Mouse (Mus musculus): ENCODE measurements around the gene Prkar1a. TPM values are rescaled to one million over a fixed set of nuclear protein-coding genes. Genes with fewer than 3 reads are reported as not detected.

Prkar1a gene
- polyA plus RNA-seq, 1 experiment = 421 TPM

DNA sequence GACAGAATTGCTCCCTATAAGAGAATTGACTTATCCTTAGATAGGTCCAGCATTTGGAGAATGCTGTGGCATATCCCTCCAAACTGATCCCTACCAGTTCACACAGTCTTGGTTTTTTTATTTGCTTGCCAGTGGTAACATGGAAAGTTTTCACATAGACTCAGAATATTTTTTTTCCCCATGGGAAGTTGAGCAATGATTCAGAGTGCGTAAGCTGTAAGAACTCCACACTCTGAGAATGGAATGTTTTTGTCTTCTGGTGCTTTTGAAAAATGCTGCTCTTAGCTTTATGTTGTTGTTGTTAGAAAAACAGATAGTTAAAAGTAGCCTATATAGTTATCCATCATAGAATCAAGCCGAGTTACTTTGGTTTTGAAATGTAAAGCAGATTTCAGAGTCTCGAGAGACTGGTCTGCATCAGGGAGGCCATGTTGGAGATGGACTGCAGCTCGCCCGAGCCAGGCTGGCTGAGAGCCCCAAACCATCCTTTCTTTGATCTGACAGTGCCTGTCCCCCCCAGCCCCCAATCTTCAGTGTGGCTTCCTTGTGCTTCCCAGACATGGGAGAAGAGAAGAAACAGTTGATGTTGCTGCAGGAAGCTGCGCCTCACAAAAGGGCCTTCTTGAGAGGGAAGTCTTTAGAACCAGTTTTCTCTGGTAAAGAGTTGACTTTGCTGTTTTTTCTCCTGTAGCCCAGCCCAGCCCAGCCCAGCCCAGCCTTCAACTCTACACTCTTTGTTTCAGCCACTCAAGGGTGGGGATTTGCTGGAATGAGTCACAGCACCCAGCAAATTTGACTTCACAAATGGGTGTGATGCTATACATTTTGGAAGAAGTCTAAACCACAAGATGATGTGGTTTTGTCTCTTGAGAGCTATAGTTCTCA is 22.2 kb downstream of the Prkar1a start:
- Histone ChIP-seq H3K27ac (ENCODE audit: insufficient read depth, low read length) (no peak overlapping the region), H3K4me3 (replicated peaks; ENCODE audit: insufficient read depth, low read depth, low read length) (no peak overlapping the region), H3K27me3 (ENCODE audit: control insufficient read depth, insufficient read depth, low read length) (no peaks in the 10 kb centered on the region), H3K4me1 (ENCODE audit: control insufficient read depth, insufficient read depth, low read length) (peaks cover 3% of the 10 kb centered on the region; the same call in 1 of the 2 replicates)
- TF ChIP-seq CTCF (IDR thresholded peaks at IDR 0.05; ENCODE audit: borderline replicate concordance, insufficient read depth, low read depth, low read length) (no peak), POLR2A (IDR thresholded peaks at IDR 0.05; ENCODE audit: borderline replicate concordance, insufficient read depth, low read length) (no peak)
- WGBS = 72% methylated on average over 6 of the region's 6 CpGs
- no peak for DNase-seq

DNA sequence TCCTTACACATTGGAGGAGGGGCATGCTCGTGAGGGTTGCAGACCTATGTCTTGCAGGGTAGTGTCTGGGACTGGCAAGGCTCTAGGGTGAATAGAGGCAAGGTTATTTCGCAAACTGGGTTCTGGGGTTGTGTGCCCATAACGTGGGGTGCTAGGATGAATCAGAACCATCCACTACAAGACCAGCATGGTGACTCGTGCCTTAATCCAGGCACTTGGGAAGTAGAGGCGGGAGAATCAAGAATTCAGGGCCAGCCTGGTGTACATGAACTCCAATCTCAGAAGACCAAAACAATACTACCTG is 22.8 kb downstream of the Prkar1a start:
- TF ChIP-seq POLR2A (IDR thresholded peaks at IDR 0.05; ENCODE audit: borderline replicate concordance, insufficient read depth, low read length) = no peak
- no peak for TF ChIP-seq CTCF (IDR thresholded peaks at IDR 0.05; ENCODE audit: borderline replicate concordance, insufficient read depth, low read depth, low read length)
- WGBS = 92% methylated on average over 5 of the region's 5 CpGs
- Histone ChIP-seq H3K4me3 (replicated peaks; ENCODE audit: insufficient read depth, low read depth, low read length) (no peak overlapping the region), H3K27me3 (ENCODE audit: control insufficient read depth, insufficient read depth, low read length) (no peaks in the 10 kb centered on the region), H3K4me1 (ENCODE audit: control insufficient read depth, insufficient read depth, low read length) (peaks cover 3% of the 10 kb centered on the region; the same call in 1 of the 2 replicates), H3K27ac (ENCODE audit: insufficient read depth, low read length) (no peak overlapping the region)
- no peak for DNase-seq

DNA sequence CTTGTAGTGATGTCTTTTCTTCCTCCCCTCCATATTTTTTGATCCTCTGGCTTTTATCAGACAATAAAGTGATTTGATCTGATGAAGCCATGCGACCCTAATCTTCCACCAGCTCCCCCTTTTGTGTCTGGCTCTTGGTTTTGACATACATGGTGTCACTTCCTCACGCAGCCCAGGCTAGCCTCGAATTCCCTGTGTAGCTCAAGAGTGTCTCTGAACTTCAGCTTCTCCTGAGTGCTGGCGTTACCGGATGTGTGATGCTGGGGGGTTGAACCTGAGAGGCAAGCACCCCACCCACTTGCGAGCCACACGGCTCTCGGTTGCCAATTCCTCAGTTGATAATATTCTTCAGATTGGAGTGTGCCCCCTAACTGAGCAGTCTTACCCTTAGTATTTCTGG is 23.2 kb downstream of the Prkar1a start:
- TF ChIP-seq CTCF (IDR thresholded peaks at IDR 0.05; ENCODE audit: borderline replicate concordance, insufficient read depth, low read depth, low read length) (no peak), POLR2A (IDR thresholded peaks at IDR 0.05; ENCODE audit: borderline replicate concordance, insufficient read depth, low read length) (no peak)
- no peak overlapping the region for H3K27ac ChIP-seq (ENCODE audit: insufficient read depth, low read length)
- no peaks in the 10 kb centered on the region for H3K27me3 ChIP-seq (ENCODE audit: control insufficient read depth, insufficient read depth, low read length)
- peaks cover 3% of the 10 kb centered on the region; the same call in 1 of the 2 replicates for H3K4me1 ChIP-seq (ENCODE audit: control insufficient read depth, insufficient read depth, low read length)
- no peak overlapping the region for H3K4me3 ChIP-seq (replicated peaks; ENCODE audit: insufficient read depth, low read depth, low read length)
- no peak for DNase-seq
- WGBS = 87% methylated on average over 8 of the region's 8 CpGs

DNA sequence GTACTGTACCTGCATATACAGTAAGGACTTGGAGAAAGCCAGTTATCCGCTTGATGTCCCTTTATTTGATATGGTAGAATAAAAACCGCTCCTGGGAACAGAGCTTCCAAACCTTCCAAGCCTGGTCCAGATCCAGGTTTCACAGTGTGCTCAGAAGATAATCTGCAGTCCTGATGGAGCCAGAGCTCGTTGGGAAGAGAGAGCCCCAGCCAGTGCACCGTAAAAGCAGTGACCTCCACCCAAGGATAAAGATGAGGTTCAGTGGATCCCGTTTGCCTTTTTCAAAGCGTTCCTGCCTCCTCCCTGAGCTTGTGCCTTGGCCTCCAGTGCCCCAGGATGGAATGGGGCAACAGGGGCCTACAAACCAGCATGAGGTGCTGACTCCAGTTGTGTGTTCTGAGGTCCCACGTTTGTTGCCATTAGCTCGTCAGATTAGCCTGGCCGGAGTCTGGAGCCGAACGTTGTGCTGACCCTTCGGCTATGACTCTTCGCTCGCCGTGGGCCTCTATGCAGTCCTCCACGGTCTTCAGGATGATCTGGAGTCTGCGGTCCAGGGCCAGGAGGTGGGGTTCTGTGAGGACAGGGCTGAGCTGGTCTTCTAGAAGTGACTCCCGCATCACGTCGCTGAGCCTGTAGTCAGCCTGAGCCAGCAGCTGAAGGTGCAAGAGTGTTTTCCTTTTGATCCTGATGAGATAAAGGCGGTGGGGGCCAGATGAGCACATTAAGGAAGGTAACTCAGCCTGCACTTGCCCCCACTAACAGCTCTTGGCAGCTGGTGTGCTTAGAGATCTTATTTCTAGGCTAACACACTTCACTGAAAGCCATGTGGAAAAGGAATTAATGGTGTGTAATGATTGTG is 23.9 kb downstream of the Prkar1a start:
- no peak for TF ChIP-seq CTCF (IDR thresholded peaks at IDR 0.05; ENCODE audit: borderline replicate concordance, insufficient read depth, low read depth, low read length)
- no peak for TF ChIP-seq POLR2A (IDR thresholded peaks at IDR 0.05; ENCODE audit: borderline replicate concordance, insufficient read depth, low read length)
- 56% methylated on average over 21 of the region's 21 CpGs for WGBS
- Histone ChIP-seq H3K27me3 (ENCODE audit: control insufficient read depth, insufficient read depth, low read length) (no peaks in the 10 kb centered on the region), H3K4me1 (ENCODE audit: control insufficient read depth, insufficient read depth, low read length) (peaks cover 3% of the 10 kb centered on the region; the same call in 1 of the 2 replicates), H3K4me3 (replicated peaks; ENCODE audit: insufficient read depth, low read depth, low read length) (no peak overlapping the region), H3K27ac (ENCODE audit: insufficient read depth, low read length) (no peak overlapping the region)
- no peak for DNase-seq

DNA sequence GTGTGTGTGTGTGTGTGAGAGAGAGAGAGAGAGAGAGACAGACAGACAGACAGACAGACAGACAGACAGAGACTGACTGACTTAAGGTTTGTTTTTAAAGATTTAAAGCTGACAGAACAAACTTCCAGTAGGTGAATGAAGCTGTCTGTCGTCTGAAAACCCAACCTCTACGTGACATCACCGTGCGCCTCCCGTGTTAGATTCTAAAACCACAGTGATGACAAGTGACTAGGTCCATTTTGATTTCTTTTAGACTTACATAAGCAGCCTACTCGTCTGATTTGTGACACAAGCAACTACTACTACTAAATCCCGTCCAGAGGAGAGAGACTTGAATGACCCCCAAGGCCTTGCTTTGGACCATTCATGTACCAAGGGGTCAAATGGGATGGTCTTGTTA is 24.5 kb downstream of the Prkar1a start:
- 94% methylated on average over 7 of the region's 7 CpGs for WGBS

DNA sequence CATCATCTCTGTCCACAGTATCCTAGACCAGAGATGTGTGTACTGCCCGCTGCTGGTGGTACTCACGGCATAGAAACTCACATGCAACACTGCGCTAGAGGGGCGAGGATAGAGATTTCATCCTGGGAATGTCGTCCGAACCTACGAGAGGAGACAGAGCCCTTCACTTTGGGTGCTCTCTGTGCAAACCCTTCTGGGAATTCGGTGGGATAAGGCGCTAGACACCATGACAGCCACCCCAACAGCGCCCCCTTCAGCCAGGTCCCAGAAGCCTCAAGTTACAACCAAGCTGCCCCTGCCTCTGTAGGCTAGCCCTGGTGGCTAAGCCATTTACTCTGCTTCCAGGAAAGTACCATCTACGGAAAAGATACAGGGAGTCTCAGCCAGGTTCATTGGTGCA is 25.3 kb downstream of the Prkar1a start:
- Histone ChIP-seq H3K27me3 (ENCODE audit: control insufficient read depth, insufficient read depth, low read length) (no peaks in the 10 kb centered on the region), H3K4me1 (ENCODE audit: control insufficient read depth, insufficient read depth, low read length) (peaks cover 3% of the 10 kb centered on the region; the same call in 1 of the 2 replicates), H3K4me3 (replicated peaks; ENCODE audit: insufficient read depth, low read depth, low read length) (no peak overlapping the region), H3K27ac (ENCODE audit: insufficient read depth, low read length) (no peak overlapping the region)
- 86% methylated on average over 11 of the region's 11 CpGs for WGBS
- TF ChIP-seq CTCF (IDR thresholded peaks at IDR 0.05; ENCODE audit: borderline replicate concordance, insufficient read depth, low read depth, low read length) (no peak), POLR2A (IDR thresholded peaks at IDR 0.05; ENCODE audit: borderline replicate concordance, insufficient read depth, low read length) (no peak)
- DNase-seq = no peak

More for the DNA sequence above, 24.5 kb downstream of the Prkar1a start:
- no peak for DNase-seq
- H3K4me1 ChIP-seq (ENCODE audit: control insufficient read depth, insufficient read depth, low read length) = peaks cover 3% of the 10 kb centered on the region; the same call in 1 of the 2 replicates
- H3K27ac ChIP-seq (ENCODE audit: insufficient read depth, low read length) = no peak overlapping the region
- no peak for TF ChIP-seq CTCF (IDR thresholded peaks at IDR 0.05; ENCODE audit: borderline replicate concordance, insufficient read depth, low read depth, low read length)
- no peak for TF ChIP-seq POLR2A (IDR thresholded peaks at IDR 0.05; ENCODE audit: borderline replicate concordance, insufficient read depth, low read length)
- no peak overlapping the region for H3K4me3 ChIP-seq (replicated peaks; ENCODE audit: insufficient read depth, low read depth, low read length)
- H3K27me3 ChIP-seq (ENCODE audit: control insufficient read depth, insufficient read depth, low read length) = no peaks in the 10 kb centered on the region

DNA sequence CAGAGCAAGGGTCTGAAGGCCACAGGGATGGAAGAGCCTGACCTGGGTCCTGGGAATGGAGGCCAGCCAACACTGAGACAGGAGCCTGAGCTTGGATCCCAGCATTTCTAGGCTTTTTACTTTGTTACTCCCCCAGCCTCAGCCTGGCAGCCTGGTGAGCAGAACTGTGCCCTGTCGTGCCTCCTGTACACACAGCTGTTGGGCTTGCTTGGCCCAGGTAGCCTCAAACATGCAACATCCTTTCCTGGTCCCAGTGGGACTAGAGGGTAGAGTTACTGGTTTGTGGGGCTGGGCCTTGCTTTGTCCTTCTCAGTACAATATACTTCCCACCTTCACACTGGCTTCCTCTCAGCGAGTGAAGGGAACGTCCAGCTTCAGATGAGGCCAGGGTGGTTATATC is 26.0 kb downstream of the Prkar1a start:
- Histone ChIP-seq H3K4me3 (replicated peaks; ENCODE audit: insufficient read depth, low read depth, low read length) (no peak overlapping the region), H3K4me1 (ENCODE audit: control insufficient read depth, insufficient read depth, low read length) (peaks cover 3% of the 10 kb centered on the region; the same call in 1 of the 2 replicates), H3K27me3 (ENCODE audit: control insufficient read depth, insufficient read depth, low read length) (no peaks in the 10 kb centered on the region), H3K27ac (ENCODE audit: insufficient read depth, low read length) (no peak overlapping the region)
- no peak for DNase-seq
- TF ChIP-seq POLR2A (IDR thresholded peaks at IDR 0.05; ENCODE audit: borderline replicate concordance, insufficient read depth, low read length) = no peak
- no peak for TF ChIP-seq CTCF (IDR thresholded peaks at IDR 0.05; ENCODE audit: borderline replicate concordance, insufficient read depth, low read depth, low read length)
- WGBS = 87% methylated on average over 3 of the region's 3 CpGs

All from cerebellum, adult 2 months (tissue).